ENCODE assay signal across 13 mouse cellular contexts in genomic region chr12:24890158-24890557, GRCm38 (mm10). TPM values are rescaled to one million over a fixed set of nuclear protein-coding genes. Genes with fewer than 3 reads are reported as not detected.
DNase-seq lines count a peak whose midpoint lies in the region; ATAC-seq lines count a peak whose summit lies in the region.
"Had no signal": no experiment of that assay in that cellular context is flagged by ENCODE, and none has a peak within 500 bp of the region (broad histone marks: within the 10 kb centered on the region; RNA-seq: fewer than 3 reads in every experiment).

No protein-coding gene starts in this region.

- H3K4me1 ChIP-seq in erythroblast, embryonic 14.5 days (ENCODE audit: control insufficient read depth), result peaks cover 98% of the 10 kb centered on the region
- H3K4me1 ChIP-seq in liver, embryonic 12.5 days, result peaks cover 93% of the 10 kb centered on the region
- peaks cover 10% of the 10 kb centered on the region for H3K4me1 ChIP-seq in stomach, embryonic 15.5 days
- peaks cover 16% of the 10 kb centered on the region for H3K4me1 ChIP-seq in limb, embryonic 10.5 days
- peaks cover 12% of the 10 kb centered on the region for H3K4me1 ChIP-seq in midbrain, embryonic 11.5 days (ENCODE audit: control insufficient read depth, insufficient read depth, low read length)

- peak overlapping the region; percentile 43 for H3K4me3 ChIP-seq in erythroblast, embryonic 14.5 days (replicated peaks)
- peak overlapping the region; percentile 14; the same call in 1 of the 2 replicates for H3K4me3 ChIP-seq in liver, embryonic 12.5 days
- no peak overlapping the region for H3K4me3 ChIP-seq in stomach, embryonic 15.5 days (replicated peaks)
- no peak overlapping the region for H3K4me3 ChIP-seq in limb, embryonic 10.5 days
- no peak overlapping the region for H3K4me3 ChIP-seq in midbrain, embryonic 11.5 days (ENCODE audit: low read depth, low read length)
- H3K4me3 ChIP-seq: lung, embryonic 15.5 days; midbrain, embryonic 13.5 days had no signal

- peak overlapping the region; percentile 95 for H3K27ac ChIP-seq in liver, embryonic 12.5 days
- peak overlapping the region; percentile 31; the same call in 1 of the 2 replicates for H3K27ac ChIP-seq in stomach, embryonic 15.5 days
- H3K27ac ChIP-seq in limb, embryonic 10.5 days, result no peak overlapping the region
- H3K27ac ChIP-seq in midbrain, embryonic 11.5 days (ENCODE audit: low read depth, low read length), result no peak overlapping the region
- H3K27ac ChIP-seq: lung, embryonic 15.5 days; midbrain, embryonic 13.5 days had no signal

- no peaks in the 10 kb centered on the region for H3K9me3 ChIP-seq in erythroblast, embryonic 14.5 days (ENCODE audit: control insufficient read depth, low read length)
- no peaks in the 10 kb centered on the region for H3K9me3 ChIP-seq in liver, embryonic 12.5 days (replicated peaks)
- no peaks in the 10 kb centered on the region for H3K9me3 ChIP-seq in stomach, embryonic 15.5 days
- no peaks in the 10 kb centered on the region for H3K9me3 ChIP-seq in limb, embryonic 10.5 days (replicated peaks)
- no peaks in the 10 kb centered on the region for H3K9me3 ChIP-seq in midbrain, embryonic 11.5 days (ENCODE audit: control insufficient read depth, low read length)
- H3K9me3 ChIP-seq: lung, embryonic 15.5 days; midbrain, embryonic 13.5 days had no signal

- DNase-seq in spleen, postnatal 10 days (ENCODE audit: low spot score in 2 of 2), result peak; percentile 45 to 55
- DNase-seq in spleen, adult 18-20 months, result no peak
- no peak for DNase-seq in limb, embryonic 10.5 days (ENCODE audit: low spot score)
- no peak for DNase-seq in midbrain, embryonic 11.5 days (ENCODE audit: low spot score, missing footprints)
- DNase-seq in gastrocnemius, postnatal 10 days, result no peak
- DNase-seq: cerebellum, postnatal 14 days had no signal

- no peak for ATAC-seq in liver, embryonic 12.5 days
- no peak for ATAC-seq in stomach, embryonic 15.5 days (ENCODE audit: insufficient read depth, low FRiP score, low read depth)
- no peak for ATAC-seq in midbrain, embryonic 11.5 days (ENCODE audit: low FRiP score)
- ATAC-seq: hindbrain, embryonic 16.5 days; midbrain, embryonic 13.5 days had no signal

- H3K36me3 ChIP-seq in erythroblast, embryonic 14.5 days (ENCODE audit: control insufficient read depth), result peaks cover 62% of the 10 kb centered on the region
- H3K36me3 ChIP-seq in liver, embryonic 12.5 days, result no peaks in the 10 kb centered on the region
- no peaks in the 10 kb centered on the region for H3K36me3 ChIP-seq in stomach, embryonic 15.5 days
- H3K36me3 ChIP-seq in limb, embryonic 10.5 days, result peaks cover 54% of the 10 kb centered on the region
- H3K36me3 ChIP-seq in midbrain, embryonic 11.5 days (ENCODE audit: control insufficient read depth, insufficient read depth, low read length), result no peaks in the 10 kb centered on the region; the same call in 1 of the 2 replicates
- H3K36me3 ChIP-seq: lung, embryonic 15.5 days had no signal

- 45% methylated on average over 2 of the region's 2 CpGs for WGBS in liver, embryonic 12.5 days (ENCODE audit: insufficient replicate concordance)
- WGBS in stomach, embryonic 15.5 days, result 80% methylated on average over 2 of the region's 2 CpGs
- WGBS in limb, embryonic 10.5 days, result 98% methylated on average over 2 of the region's 2 CpGs
- WGBS in midbrain, embryonic 11.5 days, result 93% methylated on average over 2 of the region's 2 CpGs

- peak overlapping the region; percentile 50 for H3K4me2 ChIP-seq in liver, embryonic 12.5 days
- no peak overlapping the region for H3K4me2 ChIP-seq in stomach, embryonic 15.5 days
- no peak overlapping the region for H3K4me2 ChIP-seq in midbrain, embryonic 11.5 days
- H3K4me2 ChIP-seq: lung, embryonic 15.5 days; midbrain, embryonic 13.5 days had no signal

- H3K27me3 ChIP-seq in erythroblast, embryonic 14.5 days (ENCODE audit: control insufficient read depth), result no peaks in the 10 kb centered on the region
- no peaks in the 10 kb centered on the region for H3K27me3 ChIP-seq in liver, embryonic 12.5 days (replicated peaks)
- no peaks in the 10 kb centered on the region for H3K27me3 ChIP-seq in stomach, embryonic 15.5 days (replicated peaks)
- no peaks in the 10 kb centered on the region for H3K27me3 ChIP-seq in limb, embryonic 10.5 days (ENCODE audit: low read depth, poor library complexity, severe bottlenecking)
- no peaks in the 10 kb centered on the region for H3K27me3 ChIP-seq in midbrain, embryonic 11.5 days (ENCODE audit: control insufficient read depth, insufficient read depth, low read length)
- H3K27me3 ChIP-seq: CH12.LX; lung, embryonic 15.5 days; midbrain, embryonic 13.5 days had no signal

- H3K9ac ChIP-seq in liver, embryonic 12.5 days, result peak overlapping the region; percentile 68
- no peak overlapping the region for H3K9ac ChIP-seq in stomach, embryonic 15.5 days
- H3K9ac ChIP-seq in midbrain, embryonic 11.5 days (ENCODE audit: low read length), result no peak overlapping the region
- H3K9ac ChIP-seq: lung, embryonic 15.5 days; midbrain, embryonic 13.5 days had no signal

RNA-seq across cellular contexts. Expression of gene Mboat2, which starts 59.5 kb away (rescaled TPM):
- polyA plus RNA-seq in erythroblast, embryonic 14.5 days (2012), result 0.60 and 0.78 TPM in 2 replicates
- 8.5 and 8.6 TPM in 2 replicates for polyA plus RNA-seq in liver, embryonic 12.5 days (2016; fragmentation: Nextera tagmentation; extraction: Ambion mirVana)
- 40.3 and 42.6 TPM in 2 replicates for polyA plus RNA-seq in stomach, embryonic 15.5 days (2015; fragmentation: Nextera tagmentation; extraction: Ambion mirVana)
- 42.5 and 49.6 TPM in 2 replicates for polyA plus RNA-seq in limb, embryonic 10.5 days (2016; fragmentation: Nextera tagmentation; extraction: Ambion mirVana)
- 58.3 and 66.9 TPM in 2 replicates for polyA plus RNA-seq in midbrain, embryonic 11.5 days (2014; fragmentation: Nextera tagmentation; extraction: Ambion mirVana)
- 1 to 10 TPM; 7.1 to 8.4 TPM for total RNA-seq in gastrocnemius, postnatal 10 days (2021)

Comparison
In these comparisons a context has a peak if more than half of its experiments do, and no peak if none do; other contexts are left out.
1. DNase-seq: peak in spleen, postnatal 10 days (2 of 2); none in spleen, adult 18-20 months (0 of 2), limb, embryonic 10.5 days (single experiment), midbrain, embryonic 11.5 days (single experiment) and gastrocnemius, postnatal 10 days (single experiment).
2. H3K4me3 ChIP-seq: peak in erythroblast, embryonic 14.5 days (single experiment) and liver, embryonic 12.5 days (single experiment); none in stomach, embryonic 15.5 days (single experiment), limb, embryonic 10.5 days (single experiment) and midbrain, embryonic 11.5 days (single experiment).
3. H3K27ac ChIP-seq: peak in liver, embryonic 12.5 days (single experiment) and stomach, embryonic 15.5 days (single experiment); none in limb, embryonic 10.5 days (single experiment) and midbrain, embryonic 11.5 days (single experiment).